Mouse (Mus musculus) CD8-positive naive resting alpha-beta T cell, adult 57 days (primary cell): ENCODE measurements around the gene Lum. TPM values are rescaled to one million over a fixed set of nuclear protein-coding genes. Genes with fewer than 3 reads are reported as not detected.

ENCODE experiments used
- total RNA-seq: library from RNA; stranded (reverse); gene quantifications from one replicate; pipeline ENCODE4 v1.2.4, GENCODE M21; 2023

Lum gene
- not detected for total RNA-seq

GRCm38 (mm10) chr10:97564957-97565856, at the start of gene Lum:
TSS of gene Lum (plus strand) at chr10:97565128.

GRCm38 (mm10) chr10:97606579-97606978, 41.7 kb downstream of the Lum start, which contains the start of gene Kera:
TSS of gene Kera (plus strand) at chr10:97606879.

Other genes starting within 250 kb of the Lum start
- gene Dcn, start 85.5 kb upstream of the Lum start, total RNA-seq = not detected
- not detected for gene Kera, start 41.8 kb downstream of the Lum start, total RNA-seq
- not detected for gene Epyc, start 78.9 kb downstream of the Lum start, total RNA-seq
- not detected for gene Ccer1, start 127.9 kb downstream of the Lum start, total RNA-seq
- gene C030005K15Rik, start 161.6 kb downstream of the Lum start, total RNA-seq = not detected